Mouse (Mus musculus): ENCODE measurements around the gene Sfxn5.

Gene Sfxn5

GRCm38 (mm10) chr6:85334251-85334650 lies 1.0 kb upstream of the Sfxn5 start:
- DNase-seq (ENCODE audit: low read depth, low spot score) = no peak

GRCm38 (mm10) chr6:85333732-85334131 lies 510 bp upstream of the Sfxn5 start:
- peak; percentile 46 for DNase-seq (ENCODE audit: low read depth, low spot score)

- DNase-seq (ENCODE audit: low read depth, low spot score) = no peak
These were observed 747 bp downstream of the Sfxn5 start for GRCm38 (mm10) chr6:85332351-85332999.

GRCm38 (mm10) chr6:85331736-85332135 lies 1.5 kb downstream of the Sfxn5 start:
- peak; percentile 34 for DNase-seq (ENCODE audit: low read depth, low spot score)

GRCm38 (mm10) chr6:85331221-85331735 lies 1.9 kb downstream of the Sfxn5 start:
- no peak for DNase-seq (ENCODE audit: low read depth, low spot score)

GRCm38 (mm10) chr6:85329666-85330185 lies 3.5 kb downstream of the Sfxn5 start:
- DNase-seq (ENCODE audit: low read depth, low spot score) = no peak

- no peak for DNase-seq (ENCODE audit: low read depth, low spot score)
These were observed 6.7 kb downstream of the Sfxn5 start for GRCm38 (mm10) chr6:85326564-85326963.

GRCm38 (mm10) chr6:85325109-85325508 lies 8.1 kb downstream of the Sfxn5 start:
- no peak for DNase-seq (ENCODE audit: low read depth, low spot score)

GRCm38 (mm10) chr6:85320445-85320866 lies 12.8 kb downstream of the Sfxn5 start:
- no peak for DNase-seq (ENCODE audit: low read depth, low spot score)

- peak; percentile 64 for DNase-seq (ENCODE audit: low read depth, low spot score)
These were observed 17.0 kb downstream of the Sfxn5 start for GRCm38 (mm10) chr6:85316211-85316610.

GRCm38 (mm10) chr6:85314064-85314798 lies 19.0 kb downstream of the Sfxn5 start:
- no peak for DNase-seq (ENCODE audit: low read depth, low spot score)

- no peak for DNase-seq (ENCODE audit: low read depth, low spot score)
These were observed 25.3 kb downstream of the Sfxn5 start for GRCm38 (mm10) chr6:85307894-85308293.

- DNase-seq (ENCODE audit: low read depth, low spot score) = no peak
These were observed 26.8 kb downstream of the Sfxn5 start for GRCm38 (mm10) chr6:85306375-85306774.

GRCm38 (mm10) chr6:85305826-85306225 lies 27.4 kb downstream of the Sfxn5 start:
- DNase-seq (ENCODE audit: low read depth, low spot score) = no peak

- DNase-seq (ENCODE audit: low read depth, low spot score) = no peak
These were observed 28.3 kb downstream of the Sfxn5 start for GRCm38 (mm10) chr6:85304966-85305365.

GRCm38 (mm10) chr6:85302326-85303055 lies 30.7 kb downstream of the Sfxn5 start:
- DNase-seq (ENCODE audit: low read depth, low spot score) = no peak

- DNase-seq (ENCODE audit: low read depth, low spot score) = no peak
These were observed 37.6 kb downstream of the Sfxn5 start for GRCm38 (mm10) chr6:85295384-85296167.

GRCm38 (mm10) chr6:85294004-85294379 lies 39.2 kb downstream of the Sfxn5 start:
- DNase-seq (ENCODE audit: low read depth, low spot score) = no peak

GRCm38 (mm10) chr6:85293255-85294003 lies 39.8 kb downstream of the Sfxn5 start:
- peak; percentile 52 for DNase-seq (ENCODE audit: low read depth, low spot score)
